Mouse (Mus musculus): ENCODE data around the gene Scfd2.

Scfd2 gene

GRCm38 (mm10) chr5:74277216-74277615 lies 254.3 kb downstream of the Scfd2 start:
- peak; percentile 57 to 72 for DNase-seq (ENCODE audit: low spot score in 2 of 2)

- DNase-seq (ENCODE audit: low spot score in 2 of 2) = no peak
These were observed 258.2 kb downstream of the Scfd2 start for GRCm38 (mm10) chr5:74273313-74273712.

- DNase-seq (ENCODE audit: low spot score in 2 of 2) = no peak
These were observed 263.7 kb downstream of the Scfd2 start for GRCm38 (mm10) chr5:74267736-74268369.

GRCm38 (mm10) chr5:74267196-74267595 lies 264.4 kb downstream of the Scfd2 start:
- DNase-seq (ENCODE audit: low spot score in 2 of 2) = no peak

- no peak for DNase-seq (ENCODE audit: low spot score in 2 of 2)
These were observed 265.1 kb downstream of the Scfd2 start for GRCm38 (mm10) chr5:74266476-74266819.

- no peak for DNase-seq (ENCODE audit: low spot score in 2 of 2)
These were observed 265.7 kb downstream of the Scfd2 start for GRCm38 (mm10) chr5:74265601-74266475.

GRCm38 (mm10) chr5:74265151-74265550 lies 266.4 kb downstream of the Scfd2 start:
- DNase-seq (ENCODE audit: low spot score in 2 of 2) = no peak

GRCm38 (mm10) chr5:74264541-74264940 lies 267.0 kb downstream of the Scfd2 start:
- no peak for DNase-seq (ENCODE audit: low spot score in 2 of 2)

GRCm38 (mm10) chr5:74261016-74261415 lies 270.5 kb downstream of the Scfd2 start:
- DNase-seq (ENCODE audit: low spot score in 2 of 2) = no peak

GRCm38 (mm10) chr5:74260378-74260809 lies 271.2 kb downstream of the Scfd2 start:
- DNase-seq (ENCODE audit: low spot score in 2 of 2) = peak; percentile 46 to 50

- DNase-seq (ENCODE audit: low spot score in 2 of 2) = no peak
These were observed 274.9 kb downstream of the Scfd2 start for GRCm38 (mm10) chr5:74256705-74257104.

GRCm38 (mm10) chr5:74254996-74255395 lies 276.6 kb downstream of the Scfd2 start:
- peak; percentile 46 to 58 for DNase-seq (ENCODE audit: low spot score in 2 of 2)

GRCm38 (mm10) chr5:74253724-74254328 lies 277.7 kb downstream of the Scfd2 start:
- DNase-seq (ENCODE audit: low spot score in 2 of 2) = no peak

- DNase-seq (ENCODE audit: low spot score in 2 of 2) = peak; percentile 69 to 71
These were observed 278.8 kb downstream of the Scfd2 start for GRCm38 (mm10) chr5:74252672-74253286.

- no peak for DNase-seq (ENCODE audit: low spot score in 2 of 2)
These were observed 280.6 kb downstream of the Scfd2 start for GRCm38 (mm10) chr5:74250947-74251346.

GRCm38 (mm10) chr5:74250308-74250707 lies 281.3 kb downstream of the Scfd2 start:
- no peak for DNase-seq (ENCODE audit: low spot score in 2 of 2)

GRCm38 (mm10) chr5:74249794-74250193 lies 281.8 kb downstream of the Scfd2 start:
- DNase-seq (ENCODE audit: low spot score in 2 of 2) = no peak

- DNase-seq (ENCODE audit: low spot score in 2 of 2) = no peak
These were observed 284.6 kb downstream of the Scfd2 start for GRCm38 (mm10) chr5:74246971-74247370.

- DNase-seq (ENCODE audit: low spot score in 2 of 2) = no peak
These were observed 285.1 kb downstream of the Scfd2 start for GRCm38 (mm10) chr5:74246453-74246852.

GRCm38 (mm10) chr5:74245641-74246145 lies 285.9 kb downstream of the Scfd2 start:
- DNase-seq (ENCODE audit: low spot score in 2 of 2) = no peak

GRCm38 (mm10) chr5:74244406-74245019 lies 287.0 kb downstream of the Scfd2 start:
- no peak for DNase-seq (ENCODE audit: low spot score in 2 of 2)

GRCm38 (mm10) chr5:74242654-74243053 lies 288.9 kb downstream of the Scfd2 start:
- no peak for DNase-seq (ENCODE audit: low spot score in 2 of 2)
